Mouse (Mus musculus): Measurements from ENCODE around the gene Olfr330. TPM values are rescaled to one million over a fixed set of nuclear protein-coding genes. Genes with fewer than 3 reads are reported as not detected.

Gene Olfr330
- 4.5 TPM for polyA plus RNA-seq (2014; fragmentation: Illumina TruSeq; extraction: RNeasy Lipid Tissue Mini Kit (QIAGEN cat#74804))

DNA sequence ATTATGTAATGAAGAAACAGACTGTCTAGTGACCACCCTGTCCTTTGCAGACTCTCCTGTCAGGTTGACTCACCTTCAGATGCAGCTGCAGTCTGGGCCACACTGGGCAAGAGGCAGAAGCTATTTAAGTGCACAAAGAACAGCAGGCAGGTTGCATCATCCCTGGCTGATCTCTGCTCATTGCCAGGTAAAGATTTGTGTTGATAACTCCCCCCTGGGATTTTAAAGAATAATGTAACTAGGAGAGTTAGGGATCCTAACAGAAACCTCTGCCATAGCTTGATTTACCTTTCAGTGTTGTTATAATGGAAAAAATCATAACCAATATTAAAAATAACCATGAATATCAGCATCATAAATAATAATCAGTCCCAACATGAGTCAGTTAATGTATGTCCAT, at the start of gene Olfr330:
Olfr330 (minus strand) TSS at position 101 of the 400 bp plus-strand sequence.

DNA sequence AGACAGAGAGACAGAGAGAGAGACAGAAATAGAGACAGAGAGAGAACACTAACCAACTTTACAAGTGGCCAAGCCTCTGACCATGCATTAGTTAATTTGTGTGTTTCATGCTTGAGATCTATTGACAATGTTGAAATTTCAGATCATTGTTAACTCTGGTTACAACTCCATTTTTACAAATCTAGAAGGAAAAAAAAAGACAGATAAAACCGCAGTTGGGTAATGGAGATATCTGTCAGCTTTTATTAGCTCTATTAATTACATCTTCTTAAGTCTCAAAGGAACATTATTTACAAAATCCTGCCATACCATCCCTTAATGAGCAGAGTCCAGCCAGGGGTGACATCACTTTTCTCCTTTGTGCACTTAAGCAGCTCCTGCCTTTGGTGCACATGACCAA, 42.8 kb upstream of the Olfr330 start, which contains the start of gene Olfr325:
Olfr325 (plus strand) TSS at position 301 of the 400 bp plus-strand sequence.

DNA sequence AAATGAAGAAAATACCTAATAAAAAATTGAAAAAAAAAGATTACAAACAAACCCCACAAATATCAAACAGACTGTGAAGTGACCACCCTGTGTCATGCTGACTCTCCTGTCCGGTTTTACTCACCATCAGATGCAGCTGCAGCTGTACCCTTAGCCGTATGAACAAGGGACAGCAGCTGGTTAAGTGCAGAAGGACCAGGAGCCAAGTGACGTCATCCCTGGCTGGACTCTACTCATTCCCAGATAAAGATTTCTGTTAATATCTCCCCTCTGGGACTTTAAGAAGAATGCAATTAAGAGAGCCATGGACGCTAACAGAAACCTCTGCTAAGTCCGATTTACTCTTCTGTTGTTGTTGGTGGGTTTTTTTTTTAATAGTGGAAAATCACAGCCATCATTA, 35.8 kb upstream of the Olfr330 start, which contains the start of gene Olfr224:
Olfr224 (minus strand) TSS at position 149 of the 400 bp plus-strand sequence.

DNA sequence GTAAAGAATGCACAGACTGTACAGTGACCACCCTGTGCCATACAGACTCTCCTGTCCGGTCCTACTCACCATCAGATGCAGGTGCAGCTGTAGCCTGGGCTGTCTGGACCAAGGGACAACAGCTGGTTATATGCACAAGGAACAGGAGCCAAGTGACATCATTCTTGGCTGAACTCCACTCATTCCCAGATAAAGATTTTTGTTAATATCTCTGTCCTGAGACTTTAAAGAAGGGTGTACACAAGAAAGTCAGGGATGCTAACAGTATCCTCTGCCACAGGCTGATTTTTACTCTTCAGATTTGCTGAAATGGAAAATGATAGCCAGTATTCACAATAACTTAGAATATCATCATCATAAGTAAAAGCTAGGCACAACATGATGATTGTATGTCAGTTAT, 20.9 kb upstream of the Olfr330 start, which contains the start of gene Olfr328:
Olfr328 (minus strand) TSS at position 101 of the 400 bp plus-strand sequence.

DNA sequence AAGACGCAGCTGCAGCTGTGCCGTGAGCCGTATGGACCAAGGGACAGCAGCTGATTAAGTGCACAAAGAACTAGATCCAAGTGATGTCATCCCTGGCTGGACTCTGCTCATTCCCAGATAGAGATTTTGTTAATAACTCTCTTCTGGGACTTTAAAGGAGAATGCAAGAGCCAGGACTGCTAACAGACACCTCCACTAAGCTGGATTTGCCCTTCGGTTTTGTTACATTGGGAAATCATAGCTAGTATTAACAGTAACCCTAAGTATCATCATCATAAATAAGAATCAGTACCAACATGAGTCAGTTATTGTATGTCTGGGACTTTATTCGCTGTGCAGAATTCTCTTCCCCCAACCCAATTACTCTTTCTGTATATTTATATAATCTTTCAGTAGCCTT, 11.7 kb upstream of the Olfr330 start, which contains the start of gene Olfr329-ps:
Olfr329-ps (minus strand) TSS at position 101 of the 400 bp plus-strand sequence.

DNA sequence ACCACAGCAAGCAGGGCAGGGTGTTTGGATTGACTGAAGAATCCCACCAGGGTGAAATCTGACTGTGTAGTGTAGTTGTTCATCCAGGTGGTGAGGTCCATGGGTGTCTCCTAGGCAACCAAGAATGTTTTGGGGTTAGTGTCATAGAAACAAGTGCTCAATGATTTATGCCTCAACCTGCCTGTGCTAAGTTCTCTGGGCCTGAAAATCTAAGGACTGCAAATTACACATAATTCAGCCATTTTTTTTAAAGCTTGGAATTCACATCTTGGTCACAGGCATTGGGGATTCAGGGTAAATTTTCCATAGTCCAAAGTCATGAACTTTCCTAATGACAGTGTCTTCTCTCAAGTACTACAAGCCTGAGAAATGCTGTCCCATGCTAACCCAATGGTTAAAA, 32.2 kb downstream of the Olfr330 start, which contains the start of gene Olfr331:
Olfr331 (minus strand) TSS at position 101 of the 400 bp plus-strand sequence.

DNA sequence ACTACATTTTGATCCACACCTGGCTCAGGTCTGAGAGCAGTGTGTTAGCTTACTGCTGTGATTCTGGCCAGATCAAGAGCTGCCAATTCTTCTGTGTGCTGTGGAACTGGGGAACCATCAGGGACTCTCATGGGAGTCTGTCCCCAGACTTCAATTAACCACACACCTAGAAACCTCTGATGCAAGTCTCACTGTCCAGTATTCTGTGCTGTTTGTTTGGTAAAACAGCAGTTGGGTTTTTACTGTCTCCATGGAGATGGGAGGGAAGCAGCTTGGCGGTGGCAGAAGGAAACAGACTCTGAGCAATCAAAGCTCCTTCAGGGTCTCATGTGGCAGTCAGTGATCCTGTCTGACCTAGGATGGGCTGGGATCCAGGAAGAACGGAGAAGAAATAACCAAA, 42.2 kb downstream of the Olfr330 start, which contains the start of gene Olfr332:
Olfr332 (minus strand) TSS at position 101 of the 400 bp plus-strand sequence.

Other genes starting within 250 kb of the Olfr330 start
- 0.48 TPM for gene Zfp692, start 227.8 kb downstream of the Olfr330 start, polyA plus RNA-seq (2014; fragmentation: Illumina TruSeq; extraction: RNeasy Lipid Tissue Mini Kit (QIAGEN cat#74804))
- gene Zfp672, start 204.5 kb downstream of the Olfr330 start, polyA plus RNA-seq (2014; fragmentation: Illumina TruSeq; extraction: RNeasy Lipid Tissue Mini Kit (QIAGEN cat#74804)): 52.3 TPM
- gene Sh3bp5l, start 204.1 kb downstream of the Olfr330 start, polyA plus RNA-seq (2014; fragmentation: Illumina TruSeq; extraction: RNeasy Lipid Tissue Mini Kit (QIAGEN cat#74804)): 0.80 TPM
- not detected for gene Lypd8, start 155.8 kb downstream of the Olfr330 start, polyA plus RNA-seq (2014; fragmentation: Illumina TruSeq; extraction: RNeasy Lipid Tissue Mini Kit (QIAGEN cat#74804))
- gene 1810065E05Rik, start 113.7 kb downstream of the Olfr330 start, polyA plus RNA-seq (2014; fragmentation: Illumina TruSeq; extraction: RNeasy Lipid Tissue Mini Kit (QIAGEN cat#74804)): not detected
- gene Gm12253, start 102.3 kb downstream of the Olfr330 start, polyA plus RNA-seq (2014; fragmentation: Illumina TruSeq; extraction: RNeasy Lipid Tissue Mini Kit (QIAGEN cat#74804)): not detected
- gene Lypd9, start 81.9 kb downstream of the Olfr330 start, polyA plus RNA-seq (2014; fragmentation: Illumina TruSeq; extraction: RNeasy Lipid Tissue Mini Kit (QIAGEN cat#74804)): not detected
- not detected for gene Olfr30, start 72.6 kb downstream of the Olfr330 start, polyA plus RNA-seq (2014; fragmentation: Illumina TruSeq; extraction: RNeasy Lipid Tissue Mini Kit (QIAGEN cat#74804))
- not detected for gene Olfr332, start 42.3 kb downstream of the Olfr330 start, polyA plus RNA-seq (2014; fragmentation: Illumina TruSeq; extraction: RNeasy Lipid Tissue Mini Kit (QIAGEN cat#74804))
- gene Olfr331, start 32.3 kb downstream of the Olfr330 start, polyA plus RNA-seq (2014; fragmentation: Illumina TruSeq; extraction: RNeasy Lipid Tissue Mini Kit (QIAGEN cat#74804)): not detected
- 5.1 TPM for gene Olfr329-ps, start 11.6 kb upstream of the Olfr330 start, polyA plus RNA-seq (2014; fragmentation: Illumina TruSeq; extraction: RNeasy Lipid Tissue Mini Kit (QIAGEN cat#74804))
- gene Olfr328, start 20.8 kb upstream of the Olfr330 start, polyA plus RNA-seq (2014; fragmentation: Illumina TruSeq; extraction: RNeasy Lipid Tissue Mini Kit (QIAGEN cat#74804)): 0.20 TPM
- gene Olfr224, start 35.7 kb upstream of the Olfr330 start, polyA plus RNA-seq (2014; fragmentation: Illumina TruSeq; extraction: RNeasy Lipid Tissue Mini Kit (QIAGEN cat#74804)): not detected
- not detected for gene Olfr325, start 42.9 kb upstream of the Olfr330 start, polyA plus RNA-seq (2014; fragmentation: Illumina TruSeq; extraction: RNeasy Lipid Tissue Mini Kit (QIAGEN cat#74804))
- not detected for gene Olfr324, start 60.3 kb upstream of the Olfr330 start, polyA plus RNA-seq (2014; fragmentation: Illumina TruSeq; extraction: RNeasy Lipid Tissue Mini Kit (QIAGEN cat#74804))
- 0.80 TPM for gene 2210407C18Rik, start 81.2 kb upstream of the Olfr330 start, polyA plus RNA-seq (2014; fragmentation: Illumina TruSeq; extraction: RNeasy Lipid Tissue Mini Kit (QIAGEN cat#74804))
- gene Olfr323, start 95.7 kb upstream of the Olfr330 start, polyA plus RNA-seq (2014; fragmentation: Illumina TruSeq; extraction: RNeasy Lipid Tissue Mini Kit (QIAGEN cat#74804)): not detected
- gene Trim58, start 105.6 kb upstream of the Olfr330 start, polyA plus RNA-seq (2014; fragmentation: Illumina TruSeq; extraction: RNeasy Lipid Tissue Mini Kit (QIAGEN cat#74804)): not detected
- not detected for gene Olfr322, start 123.9 kb upstream of the Olfr330 start, polyA plus RNA-seq (2014; fragmentation: Illumina TruSeq; extraction: RNeasy Lipid Tissue Mini Kit (QIAGEN cat#74804))
- gene Olfr320, start 146.3 kb upstream of the Olfr330 start, polyA plus RNA-seq (2014; fragmentation: Illumina TruSeq; extraction: RNeasy Lipid Tissue Mini Kit (QIAGEN cat#74804)): not detected
- not detected for gene Olfr319, start 164.3 kb upstream of the Olfr330 start, polyA plus RNA-seq (2014; fragmentation: Illumina TruSeq; extraction: RNeasy Lipid Tissue Mini Kit (QIAGEN cat#74804))
- gene Olfr318, start 189.2 kb upstream of the Olfr330 start, polyA plus RNA-seq (2014; fragmentation: Illumina TruSeq; extraction: RNeasy Lipid Tissue Mini Kit (QIAGEN cat#74804)): not detected
- gene Olfr317, start 204.4 kb upstream of the Olfr330 start, polyA plus RNA-seq (2014; fragmentation: Illumina TruSeq; extraction: RNeasy Lipid Tissue Mini Kit (QIAGEN cat#74804)): not detected
- gene Olfr316, start 217.9 kb upstream of the Olfr330 start, polyA plus RNA-seq (2014; fragmentation: Illumina TruSeq; extraction: RNeasy Lipid Tissue Mini Kit (QIAGEN cat#74804)): not detected
- not detected for gene Olfr315, start 238.4 kb upstream of the Olfr330 start, polyA plus RNA-seq (2014; fragmentation: Illumina TruSeq; extraction: RNeasy Lipid Tissue Mini Kit (QIAGEN cat#74804))
- gene Olfr314, start 248.1 kb upstream of the Olfr330 start, polyA plus RNA-seq (2014; fragmentation: Illumina TruSeq; extraction: RNeasy Lipid Tissue Mini Kit (QIAGEN cat#74804)): not detected

All from ovary, adult 10 weeks (tissue).